Mouse (Mus musculus) MEL (cell line): ENCODE results near the gene Gm37240. TPM values are rescaled to one million over a fixed set of nuclear protein-coding genes. Genes with fewer than 3 reads are reported as not detected.

ENCODE experiments used
- DNase-seq: peaks from one replicate; pipeline ENCODE4 v3.0.0; 2011; ENCODE audit warnings: low read depth, low spot score
- H3K27ac ChIP-seq: 2 replicates; pipeline ENCODE4 v1.5.1; 2012; ENCODE audit warnings: low read depth, mild to moderate bottlenecking, control low read depth, low read length, moderate library complexity; ENCODE audit not compliant: control insufficient read depth
- H3K27me3 ChIP-seq, 2 experiments: fragments of 150-350 bp in 1 of 2; sonication (generic) in 1 of 2; 2 replicates each; pipeline ENCODE4 v1.6.1; 2012; ENCODE audit warnings: low read length in 2 of 2, mild to moderate bottlenecking in 2 of 2, improper control_type of control experiment in 1 of 2, moderate library complexity in 1 of 2; ENCODE audit not compliant: insufficient read depth in 2 of 2, control insufficient read depth in 1 of 2
- H3K36me3 ChIP-seq, 2 experiments: 2 replicates each; pipeline ENCODE4 v1.6.1; 2012 to 2014; ENCODE audit warnings: low read length in 2 of 2, improper control_type of control experiment in 1 of 2, inconsistent platforms in 1 of 2, mild to moderate bottlenecking in 1 of 2; ENCODE audit not compliant: insufficient read depth in 2 of 2, control insufficient read depth in 1 of 2
- H3K4me1 ChIP-seq, 2 experiments: fragments of 150-350 bp in 1 of 2; sonication (generic) in 1 of 2; 2 replicates each; pipeline ENCODE4 v1.6.1; 2012; ENCODE audit warnings: low read length in 2 of 2, improper control_type of control experiment in 1 of 2, mild to moderate bottlenecking in 1 of 2; ENCODE audit not compliant: insufficient read depth in 2 of 2, control insufficient read depth in 1 of 2
- H3K4me3 ChIP-seq, 2 experiments: fragments of 150-350 bp in 1 of 2; sonication (generic) in 1 of 2; 2 replicates each; pipeline ENCODE4 v1.5.1; 2012; ENCODE audit warnings: low read depth in 2 of 2, low read length in 2 of 2, mild to moderate bottlenecking in 2 of 2, moderate library complexity in 2 of 2, control low read depth in 1 of 2, improper control_type of control experiment in 1 of 2; ENCODE audit not compliant: control insufficient read depth in 1 of 2, insufficient read depth in 1 of 2
- H3K79me2 ChIP-seq: 2 replicates; pipeline ENCODE4 v1.6.1; 2012; ENCODE audit warnings: mild to moderate bottlenecking, low read length, moderate library complexity; ENCODE audit not compliant: control insufficient read depth, poor library complexity, insufficient read depth
- H3K9ac ChIP-seq: 2 replicates; pipeline ENCODE4 v1.6.1; 2012; ENCODE audit warnings: low read depth, mild to moderate bottlenecking, control low read depth, low read length, moderate library complexity; ENCODE audit not compliant: control insufficient read depth, poor library complexity, severe bottlenecking
- H3K9me3 ChIP-seq: fragments of 150-350 bp; sonication (generic); replicated peaks from 2 replicates; pipeline ENCODE4 v1.6.1; 2012; ENCODE audit warnings: mild to moderate bottlenecking, low read length, improper control_type of control experiment, moderate library complexity; ENCODE audit not compliant: insufficient read depth
- CHD1 ChIP-seq: IDR thresholded peaks from 2 replicates; pipeline ENCODE4 v1.6.1; 2012; ENCODE audit warnings: low read depth, mild to moderate bottlenecking, inconsistent platforms, low read length, improper control_type of control experiment
- CHD2 ChIP-seq: IDR thresholded peaks from 2 replicates; pipeline ENCODE4 v1.6.1; 2011; ENCODE audit warnings: low read length, improper control_type of control experiment
- E2F4 ChIP-seq: IDR thresholded peaks from 2 replicates; pipeline ENCODE4 v1.6.1; 2011; ENCODE audit warnings: low read depth, low read length, improper control_type of control experiment, borderline replicate concordance
- GABPA ChIP-seq: IDR thresholded peaks from 2 replicates; pipeline ENCODE4 v1.6.1; 2012; ENCODE audit warnings: low read depth, mild to moderate bottlenecking, inconsistent platforms, low read length, improper control_type of control experiment, moderate library complexity
- MAZ ChIP-seq: IDR thresholded peaks from 2 replicates; pipeline ENCODE4 v1.6.1; 2012; ENCODE audit warnings: low read depth, mild to moderate bottlenecking, inconsistent platforms, low read length, improper control_type of control experiment
- MXI1 ChIP-seq: IDR thresholded peaks from 2 replicates; pipeline ENCODE4 v1.6.1; 2011; ENCODE audit warnings: mild to moderate bottlenecking, low read depth, low read length, improper control_type of control experiment
- MYC ChIP-seq: IDR thresholded peaks from 2 replicates; pipeline ENCODE4 v1.6.1; 2011; ENCODE audit warnings: low read depth, mild to moderate bottlenecking, low read length, improper control_type of control experiment, moderate library complexity
- NRF1 ChIP-seq: IDR thresholded peaks from 2 replicates; pipeline ENCODE4 v1.6.1; 2014; ENCODE audit warnings: low read depth, mild to moderate bottlenecking, inconsistent platforms, low read length, improper control_type of control experiment, moderate library complexity; ENCODE audit not compliant: poor library complexity, insufficient read depth, severe bottlenecking
- POLR2AphosphoS5 ChIP-seq: IDR thresholded peaks from 2 replicates; pipeline ENCODE4 v1.6.1; 2012; ENCODE audit warnings: low read depth, borderline replicate concordance, mild to moderate bottlenecking, inconsistent platforms, low read length, moderate library complexity, mixed read lengths
- RCOR1 ChIP-seq: IDR thresholded peaks from 2 replicates; pipeline ENCODE4 v1.6.1; 2012; ENCODE audit warnings: low read depth, mild to moderate bottlenecking, inconsistent platforms, low read length, improper control_type of control experiment
- SIN3A ChIP-seq: IDR thresholded peaks from 2 replicates; pipeline ENCODE4 v1.6.1; 2012; ENCODE audit warnings: low read length, improper control_type of control experiment, inconsistent platforms
- SMC3 ChIP-seq: IDR thresholded peaks from 2 replicates; pipeline ENCODE4 v1.6.1; 2011; ENCODE audit warnings: low read depth, low read length, improper control_type of control experiment
- TAL1 ChIP-seq: IDR thresholded peaks from 2 replicates; pipeline ENCODE4 v1.6.1; 2012; ENCODE audit warnings: mild to moderate bottlenecking, inconsistent platforms, low read length, moderate library complexity, mixed read lengths
- TBP ChIP-seq: IDR thresholded peaks from 2 replicates; pipeline ENCODE4 v1.8.0; 2011; ENCODE audit warnings: low read depth, low read length, improper control_type of control experiment
- TCF12 ChIP-seq: IDR thresholded peaks from 2 replicates; pipeline ENCODE4 v1.6.1; 2014; ENCODE audit warnings: low read depth, mild to moderate bottlenecking, inconsistent platforms, low read length, improper control_type of control experiment, moderate library complexity
- UBTF ChIP-seq: IDR thresholded peaks from 2 replicates; pipeline ENCODE4 v1.6.1; 2012; ENCODE audit warnings: low read depth, mild to moderate bottlenecking, inconsistent platforms, low read length, improper control_type of control experiment, moderate library complexity, borderline replicate concordance; ENCODE audit not compliant: insufficient read depth
- USF1 ChIP-seq: IDR thresholded peaks from 2 replicates; pipeline ENCODE4 v1.6.1; 2014; ENCODE audit warnings: low read depth, mild to moderate bottlenecking, inconsistent platforms, low read length, improper control_type of control experiment, moderate library complexity
- USF2 ChIP-seq, 2 experiments: IDR thresholded peaks; 2 replicates each; pipeline ENCODE4 v1.6.1; 2011 to 2012; ENCODE audit warnings: improper control_type of control experiment in 2 of 2, low read length in 2 of 2, borderline replicate concordance in 1 of 2, inconsistent platforms in 1 of 2, low read depth in 1 of 2, mild to moderate bottlenecking in 1 of 2; ENCODE audit not compliant: insufficient read depth in 1 of 2
- ZC3H11A ChIP-seq: IDR thresholded peaks from 2 replicates; pipeline ENCODE4 v1.6.1; 2012; ENCODE audit warnings: low read depth, mild to moderate bottlenecking, inconsistent platforms, low read length, improper control_type of control experiment
- ZKSCAN1 ChIP-seq: IDR thresholded peaks from 2 replicates; pipeline ENCODE4 v1.6.1; 2012; ENCODE audit warnings: low read depth, mild to moderate bottlenecking, inconsistent platforms, low read length, improper control_type of control experiment, moderate library complexity
- ZMIZ1 ChIP-seq: IDR thresholded peaks from 2 replicates; pipeline ENCODE4 v1.6.1; 2012; ENCODE audit warnings: low read depth, mild to moderate bottlenecking, inconsistent platforms, low read length, improper control_type of control experiment, moderate library complexity
- polyA plus RNA-seq, 2 experiments: library from polyadenylated mRNA; stranded (reverse) in 1 of 2; unstranded in 1 of 2; fragments of >175 nt in 1 of 2; fragments of >200 nt in 1 of 2; gene quantifications; 2 replicates each; pipeline versions ENCODE4 v1.2.1 to v1.2.4; 2012; ENCODE audit warnings: low replicate concordance in 2 of 2, low read depth in 1 of 2; ENCODE audit not compliant: insufficient read length in 2 of 2, insufficient read depth in 1 of 2, missing spikeins in 1 of 2
- total RNA-seq: library from RNA; depleted of rRNA; stranded (reverse); fragments of 300-350 nt; gene quantifications from 2 replicates; pipeline ENCODE4 v1.2.3, GENCODE M21; 2012

Gm37240 gene
- total and polyA plus RNA-seq, 3 experiments = 0.04 TPM; not detected in 2

GRCm38 (mm10) chr3:85449461-85449860 lies 437.9 kb downstream of the Gm37240 start:
- Histone ChIP-seq H3K27me3 (no peaks in the 10 kb centered on the region), H3K36me3 (no peaks in the 10 kb centered on the region)
- no peak for DNase-seq

DNA sequence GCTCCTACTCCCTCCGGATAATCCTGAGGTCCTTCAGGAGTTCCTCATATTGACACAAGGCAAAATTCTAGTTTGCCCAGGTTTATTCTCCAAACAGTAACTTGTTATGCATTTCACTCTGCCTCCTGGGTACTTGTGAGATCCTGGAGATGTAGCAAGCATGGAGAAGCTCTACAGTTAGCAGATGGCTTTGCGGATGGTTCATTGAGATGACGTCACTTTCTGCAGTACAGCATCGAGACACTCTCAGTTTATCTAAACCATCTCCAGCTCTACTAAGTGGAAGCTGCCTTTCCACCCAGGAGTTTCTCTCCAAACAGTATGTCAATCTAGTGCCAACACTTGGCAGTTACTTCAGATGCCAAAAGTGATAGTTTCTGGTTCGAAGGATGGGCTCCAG lies 444.5 kb downstream of the Gm37240 start:
- no peak overlapping the region for H3K27ac ChIP-seq
- H3K9me3 ChIP-seq = no peaks in the 10 kb centered on the region
- no peak overlapping the region for H3K9ac ChIP-seq
- H3K4me3 ChIP-seq = no peak overlapping the region
- no peaks in the 10 kb centered on the region for H3K4me1 ChIP-seq
- TF ChIP-seq TBP = no peak
- TF ChIP-seq TAL1 = no peak
- no peak for TF ChIP-seq UBTF
- no peak for TF ChIP-seq TCF12
- TF ChIP-seq SIN3A = no peak
- TF ChIP-seq POLR2AphosphoS5 = no peak
- no peak for TF ChIP-seq GABPA
- no peak for TF ChIP-seq ZMIZ1
- TF ChIP-seq USF1 = no peak
- TF ChIP-seq MYC = no peak
- TF ChIP-seq NRF1 = no peak
- TF ChIP-seq, all 39 proteins: peak for 0
- no peak for DNase-seq
- Histone ChIP-seq H3K79me2 (no peaks in the 10 kb centered on the region), H3K36me3 (no peaks in the 10 kb centered on the region), H3K27me3 (no peaks in the 10 kb centered on the region)

More at GRCm38 (mm10) chr3:85449461-85449860, 437.9 kb downstream of the Gm37240 start:
- H3K4me1 ChIP-seq = no peaks in the 10 kb centered on the region
- H3K4me3 ChIP-seq = no peak overlapping the region
- no peak overlapping the region for H3K27ac ChIP-seq
- TF ChIP-seq SMC3 (no peak), MAZ (no peak), ZC3H11A (no peak), CHD1 (no peak), MXI1 (no peak), E2F4 (no peak), USF2 (IDR thresholded peaks at IDR 0.05; ENCODE audit: borderline replicate concordance in 1 of 2, insufficient read depth in 1 of 2, low read depth in 1 of 2, low read length in 2 of 2) (no peak), GABPA (no peak), USF1 (no peak), ZKSCAN1 (no peak), MYC (no peak), CHD2 (no peak), RCOR1 (no peak)
- no peaks in the 10 kb centered on the region for H3K79me2 ChIP-seq
- no peak overlapping the region for H3K9ac ChIP-seq
- H3K9me3 ChIP-seq = no peaks in the 10 kb centered on the region
